Mouse (Mus musculus) retina, adult 2 months (tissue): ENCODE measurements at regions not wholly inside any gene's neighbourhood (a gene's known extent, or its start where the extent isn't known, plus 50 kb on each side); places are given as distances from the start of the nearest gene placed in this dataset.
A peak's percentile ranks its signal among the peaks of the same experiment; 100 is the strongest.

Experiments used
- DNase-seq: peaks from one replicate; pipeline ENCODE4 v3.0.0-alpha.2; 2012; ENCODE audit warnings: low read depth, low spot score

GRCm38 (mm10) chr8:115830012-115830662, 122.5 kb upstream of the Maf start:
- no peak for DNase-seq

- no peak for DNase-seq
Measured at GRCm38 (mm10) chr8:115826516-115826915, 118.9 kb upstream of the Maf start.

GRCm38 (mm10) chr8:115825899-115826502, 118.4 kb upstream of the Maf start:
- no peak for DNase-seq

DNA sequence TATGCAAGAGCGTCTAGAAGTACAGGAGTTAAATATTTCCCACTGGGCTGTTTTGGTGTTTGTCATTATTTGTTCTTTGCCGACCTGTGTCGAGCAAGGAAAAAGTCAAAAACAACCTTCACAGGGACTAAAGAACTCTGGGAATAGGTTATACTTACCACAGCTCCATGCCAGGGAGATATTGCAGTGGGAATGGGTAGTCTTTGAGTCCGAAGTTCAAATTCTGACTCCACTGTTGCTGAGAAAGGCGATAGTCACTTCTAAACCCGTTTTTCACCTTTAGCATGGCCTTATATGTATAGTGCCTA, 116.8 kb upstream of the Maf start:
- DNase-seq: no peak

- no peak for DNase-seq
Measured at GRCm38 (mm10) chr8:115823673-115824477, 116.3 kb upstream of the Maf start.

GRCm38 (mm10) chr8:115813426-115813825, 105.8 kb upstream of the Maf start:
- no peak for DNase-seq

DNA sequence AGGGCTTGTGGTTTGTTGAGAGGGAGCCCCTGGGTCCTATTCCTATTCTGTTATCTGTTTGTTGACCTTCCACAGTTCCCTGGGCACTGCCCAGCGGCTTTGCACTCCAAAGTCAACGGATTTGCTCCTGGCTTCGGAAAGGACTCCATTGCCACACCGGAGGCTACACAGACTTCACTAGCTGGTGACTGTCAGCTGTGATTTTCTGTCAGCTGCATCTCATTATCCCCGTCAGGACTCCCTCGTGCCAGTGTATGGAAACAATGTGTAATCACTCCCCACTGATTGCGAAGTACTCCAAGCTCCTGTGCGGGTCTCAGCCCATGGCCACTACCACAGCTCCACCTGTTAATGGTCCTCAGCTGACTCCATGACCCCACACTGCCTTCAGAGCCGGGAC, 99.0 kb upstream of the Maf start:
- DNase-seq: no peak

DNA sequence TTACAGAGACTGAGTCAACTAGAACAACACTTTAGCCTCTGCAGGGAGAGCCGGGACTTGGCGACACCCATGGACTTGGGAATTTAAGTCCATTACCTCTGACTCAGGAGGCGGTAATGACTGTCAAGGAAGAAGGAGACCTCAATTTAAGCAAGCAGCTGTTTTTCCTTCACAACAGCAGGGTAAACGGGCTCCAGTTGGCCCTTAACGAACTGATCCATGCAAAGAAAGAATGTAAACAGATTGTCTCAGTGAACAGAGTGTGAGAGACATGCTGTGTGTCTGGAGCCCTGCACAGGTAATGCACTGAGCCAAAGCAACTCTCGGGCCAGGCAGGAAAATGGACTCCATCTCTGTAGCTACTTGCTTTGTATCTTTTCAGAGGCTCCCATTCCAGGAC, 98.5 kb upstream of the Maf start:
- DNase-seq: no peak

GRCm38 (mm10) chr8:115793587-115793986, 86.0 kb upstream of the Maf start:
- no peak for DNase-seq

DNA sequence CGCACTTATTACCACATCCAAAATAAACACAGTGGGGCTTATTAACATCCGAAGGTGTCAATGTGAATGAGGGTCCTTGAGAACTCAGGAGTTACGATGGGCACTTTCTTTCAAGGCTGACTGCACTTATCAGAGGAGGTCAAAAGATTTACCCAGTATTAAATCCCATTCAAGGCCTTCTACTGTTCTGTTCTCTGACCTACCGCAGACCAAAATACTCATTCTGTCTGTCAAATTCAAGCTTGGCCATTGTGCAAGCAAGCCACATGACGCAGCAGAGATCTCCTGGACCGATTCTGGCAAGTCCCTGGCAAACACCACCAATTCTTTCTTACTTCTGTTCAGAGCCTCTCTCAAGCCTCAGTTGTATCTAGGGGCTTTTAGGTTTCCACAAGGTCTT, 80.8 kb upstream of the Maf start:
- no peak for DNase-seq

- DNase-seq: no peak
Measured at GRCm38 (mm10) chr8:115786185-115786584, 78.6 kb upstream of the Maf start.

GRCm38 (mm10) chr8:115785769-115786168, 78.2 kb upstream of the Maf start:
- DNase-seq: no peak

DNA sequence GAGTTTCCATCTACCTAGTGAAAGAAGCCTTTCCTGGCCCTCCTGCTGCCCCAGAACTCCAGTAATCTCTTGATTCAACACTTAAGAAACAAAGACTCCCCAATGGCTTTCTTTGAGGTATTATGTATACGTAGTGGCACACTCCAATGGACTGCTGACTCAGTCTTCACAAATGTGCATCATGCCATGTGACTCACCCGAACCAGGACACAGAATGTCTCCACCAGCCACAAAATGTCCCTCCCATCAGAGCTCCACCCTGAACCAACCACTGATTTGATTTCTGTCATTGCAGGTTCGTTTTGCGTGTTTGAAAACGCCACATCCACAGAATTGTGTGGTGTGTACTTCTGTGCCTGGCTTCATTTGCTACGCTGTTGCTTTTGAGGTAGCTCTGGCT, 75.8 kb upstream of the Maf start:
- no peak for DNase-seq

DNA sequence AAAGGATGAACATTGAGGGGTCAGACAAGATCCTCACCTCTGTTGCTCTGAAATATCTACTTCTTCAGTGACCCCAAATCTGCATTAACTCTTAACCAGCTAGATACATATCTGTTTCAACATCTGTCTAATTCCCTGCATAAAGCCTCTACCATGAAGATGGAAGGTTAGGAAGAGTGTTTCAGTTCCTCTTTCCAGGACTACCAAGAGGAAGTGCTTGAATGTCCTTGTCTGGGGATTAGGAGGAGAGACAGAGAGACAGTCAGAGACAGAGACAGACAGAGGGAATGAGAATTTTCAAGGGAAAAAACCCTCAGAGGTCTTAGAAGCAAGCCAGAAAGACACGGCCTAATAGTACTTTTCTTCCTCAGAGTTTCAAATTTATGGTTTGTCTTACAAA, 70.8 kb upstream of the Maf start:
- DNase-seq: no peak

DNA sequence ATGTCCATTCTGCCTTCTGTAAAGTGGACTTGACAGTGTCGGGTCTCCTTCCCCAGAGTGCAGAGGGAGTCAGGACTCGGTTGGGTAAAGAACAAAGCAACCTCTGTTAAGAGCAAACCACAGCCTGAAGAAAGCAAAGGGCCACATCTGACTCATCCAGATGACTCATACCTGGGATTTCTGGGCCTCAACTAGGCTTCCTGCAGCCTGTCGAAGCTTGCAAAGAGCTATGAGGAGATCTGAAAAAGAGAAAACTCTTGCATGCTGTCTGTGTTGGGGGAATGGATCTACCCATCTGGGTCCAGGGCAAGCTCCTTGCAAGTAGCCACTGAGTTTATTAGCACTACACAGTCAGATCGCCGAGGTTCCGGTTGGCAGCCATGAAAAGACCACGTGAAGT, 63.5 kb upstream of the Maf start:
- no peak for DNase-seq

GRCm38 (mm10) chr8:115768631-115769030, 61.0 kb upstream of the Maf start:
- DNase-seq: peak; percentile 53

- no peak for DNase-seq
Measured at GRCm38 (mm10) chr8:115766218-115766898, 58.8 kb upstream of the Maf start.

- no peak for DNase-seq
Measured at GRCm38 (mm10) chr8:115764551-115764950, 57.0 kb upstream of the Maf start.

DNA sequence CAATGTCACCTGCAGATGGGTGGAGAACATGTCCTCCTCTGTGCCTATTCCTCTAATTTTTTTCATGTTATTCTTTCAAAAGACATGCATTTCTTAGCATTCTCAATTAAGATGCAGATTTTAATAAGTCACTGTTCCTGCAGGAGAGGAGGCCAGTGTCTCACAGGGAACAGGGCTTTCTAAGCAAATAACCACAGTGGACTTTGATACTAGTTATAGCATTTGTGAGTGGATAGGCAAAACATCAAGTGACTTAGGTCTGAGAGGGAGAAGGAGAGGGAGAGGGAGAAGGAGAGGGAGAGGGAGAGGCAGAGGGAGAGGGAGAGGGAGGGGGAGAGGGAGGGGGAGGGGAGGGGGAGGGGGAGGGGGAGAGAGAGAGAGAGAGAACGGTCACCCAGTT, 50.4 kb upstream of the Maf start:
- DNase-seq: no peak
